Mouse (Mus musculus) layer of hippocampus, postnatal 36 days (tissue): ENCODE measurements around the gene 9130213A22Rik. TPM values are rescaled to one million over a fixed set of nuclear protein-coding genes. Genes with fewer than 3 reads are reported as not detected.

Experiments
- DNase-seq, 2 experiments: peaks; one replicate each; pipeline ENCODE4 v3.0.0; 2022
- total RNA-seq, 2 experiments: library from RNA; stranded (reverse); gene quantifications; 2 replicates each; pipeline ENCODE4 v1.2.3; 2021

Gene 9130213A22Rik
- total RNA-seq, 2 experiments from 2014 or later, result 0.96 to 1.2 TPM

- DNase-seq, result peak; percentile 91 to 95
Observed at GRCm38 (mm10) chr11:69123693-69124497, 1.5 kb upstream of the 9130213A22Rik start.

GRCm38 (mm10) chr11:69123056-69123692 is 785 bp upstream of the 9130213A22Rik start:
- peak; percentile 91 for DNase-seq

- DNase-seq, result no peak
Observed at GRCm38 (mm10) chr11:69121741-69122335, 551 bp downstream of the 9130213A22Rik start.

- no peak for DNase-seq
Observed at GRCm38 (mm10) chr11:69121001-69121740, 1.2 kb downstream of the 9130213A22Rik start.

- no peak for DNase-seq
Observed at GRCm38 (mm10) chr11:69120221-69121000, 2.0 kb downstream of the 9130213A22Rik start, which contains the start of gene Hes7. Hes7 (plus strand) TSS chr11:69120404.

- no peak for DNase-seq
Observed at GRCm38 (mm10) chr11:69119446-69120155, 2.8 kb downstream of the 9130213A22Rik start.

- DNase-seq, result peak; percentile 79 to 89
Observed at GRCm38 (mm10) chr11:69118765-69119164, 3.6 kb downstream of the 9130213A22Rik start.

- peak; percentile 63 to 64 for DNase-seq
Observed at GRCm38 (mm10) chr11:69117737-69118695, 4.4 kb downstream of the 9130213A22Rik start.

- no peak for DNase-seq
Observed at GRCm38 (mm10) chr11:69116843-69117242, 5.5 kb downstream of the 9130213A22Rik start.

GRCm38 (mm10) chr11:69114621-69115020 is 7.8 kb downstream of the 9130213A22Rik start:
- no peak for DNase-seq

GRCm38 (mm10) chr11:69114018-69114417 is 8.4 kb downstream of the 9130213A22Rik start:
- no peak for DNase-seq

GRCm38 (mm10) chr11:69111865-69112264 is 10.5 kb downstream of the 9130213A22Rik start:
- no peak for DNase-seq

- DNase-seq, result no peak
Observed at GRCm38 (mm10) chr11:69111051-69111810, 11.2 kb downstream of the 9130213A22Rik start.

- peak; percentile 88 to 90 for DNase-seq
Observed at GRCm38 (mm10) chr11:69110319-69111046, 11.9 kb downstream of the 9130213A22Rik start.

GRCm38 (mm10) chr11:69109032-69109900 is 13.1 kb downstream of the 9130213A22Rik start:
- DNase-seq, result no peak

- no peak for DNase-seq
Observed at GRCm38 (mm10) chr11:69108223-69108622, 14.2 kb downstream of the 9130213A22Rik start.

- DNase-seq, result no peak
Observed at GRCm38 (mm10) chr11:69107676-69108075, 14.7 kb downstream of the 9130213A22Rik start.
